Mouse (Mus musculus) ES-E14 (cell line): ENCODE results near the gene Serinc3. TPM values are rescaled to one million over a fixed set of nuclear protein-coding genes. Genes with fewer than 3 reads are reported as not detected.

Experiments
- DNase-seq: peaks from one replicate; pipeline ENCODE4 v3.0.0-alpha.2; 2013; ENCODE audit warnings: low read depth, low spot score
- H3K27ac ChIP-seq: 2 replicates; pipeline ENCODE4 v1.5.1; 2012; ENCODE audit warnings: low read depth, mild to moderate bottlenecking, low read length, moderate library complexity, mixed read lengths; ENCODE audit not compliant: poor library complexity, insufficient read depth, severe bottlenecking
- H3K36me3 ChIP-seq: 2 replicates; pipeline ENCODE4 v1.6.1; 2012; ENCODE audit warnings: mild to moderate bottlenecking, low read length, moderate library complexity, mixed read lengths; ENCODE audit not compliant: control insufficient read depth, poor library complexity, insufficient read depth, severe bottlenecking
- H3K4me1 ChIP-seq, 2 experiments: fragments of 150-350 bp in 1 of 2; sonication (generic) in 1 of 2; 2 replicates each; pipeline ENCODE4 v1.6.1; 2012; ENCODE audit warnings: low read length in 2 of 2, mild to moderate bottlenecking in 1 of 2, mixed read lengths in 1 of 2; ENCODE audit not compliant: control insufficient read depth in 2 of 2, insufficient read depth in 2 of 2, poor library complexity in 1 of 2
- H3K4me3 ChIP-seq, 2 experiments: fragments of 150-350 bp in 1 of 2; sonication (generic) in 1 of 2; 2 replicates each; pipeline ENCODE4 v1.5.1; 2012; ENCODE audit warnings: low read length in 2 of 2, low read depth in 1 of 2, mild to moderate bottlenecking in 1 of 2, mixed read lengths in 1 of 2; ENCODE audit not compliant: insufficient read depth in 1 of 2, poor library complexity in 1 of 2, severe bottlenecking in 1 of 2
- H3K9ac ChIP-seq: 2 replicates; pipeline ENCODE4 v1.6.1; 2012; ENCODE audit warnings: low read depth, mild to moderate bottlenecking, low read length, mixed read lengths; ENCODE audit not compliant: poor library complexity, insufficient read depth, severe bottlenecking
- H3K9me3 ChIP-seq: fragments of 150-350 bp; sonication (generic); 2 replicates; pipeline ENCODE4 v1.6.1; 2012; ENCODE audit warnings: low read depth, mild to moderate bottlenecking, low read length; ENCODE audit not compliant: control insufficient read depth, insufficient read depth
- CHD2 ChIP-seq: IDR thresholded peaks from 2 replicates; pipeline ENCODE4 v1.6.1; 2014; ENCODE audit warnings: mild to moderate bottlenecking, low read depth, low read length, inconsistent platforms
- HCFC1 ChIP-seq: IDR thresholded peaks from 2 replicates; pipeline ENCODE4 v1.6.1; 2012; ENCODE audit warnings: low read length, inconsistent platforms, borderline replicate concordance; ENCODE audit not compliant: insufficient read depth
- MAFK ChIP-seq: IDR thresholded peaks from 2 replicates; pipeline ENCODE4 v1.6.1; 2014; ENCODE audit warnings: mild to moderate bottlenecking, low read depth, low read length, inconsistent platforms; ENCODE audit not compliant: insufficient read depth
- ZC3H11A ChIP-seq: IDR thresholded peaks from 2 replicates; pipeline ENCODE4 v1.6.1; 2012; ENCODE audit warnings: low read depth, mild to moderate bottlenecking, inconsistent platforms, low read length, borderline replicate concordance
- ZNF384 ChIP-seq: IDR thresholded peaks from 2 replicates; pipeline ENCODE4 v1.6.1; 2012; ENCODE audit warnings: low read depth, low read length, inconsistent platforms
- in situ Hi-C, 2 experiments: fragments of 600-800 bp; cut with MboI; formaldehyde crosslinking; loops; one replicate each; pipeline ENCODE4 v1.15.1; 2025; ENCODE audit warnings: low sequenced_read_pairs in 2 of 2, inconsistent platforms in 1 of 2; ENCODE audit not compliant: unreplicated experiment in 2 of 2
- total RNA-seq: library from RNA; depleted of rRNA; stranded (reverse); fragments of 300-350 nt; gene quantifications from 2 replicates; pipeline ENCODE4 v1.2.3, GENCODE M21; 2012

The Serinc3 gene
- total RNA-seq, 1 experiment, result 59.3 TPM

DNA sequence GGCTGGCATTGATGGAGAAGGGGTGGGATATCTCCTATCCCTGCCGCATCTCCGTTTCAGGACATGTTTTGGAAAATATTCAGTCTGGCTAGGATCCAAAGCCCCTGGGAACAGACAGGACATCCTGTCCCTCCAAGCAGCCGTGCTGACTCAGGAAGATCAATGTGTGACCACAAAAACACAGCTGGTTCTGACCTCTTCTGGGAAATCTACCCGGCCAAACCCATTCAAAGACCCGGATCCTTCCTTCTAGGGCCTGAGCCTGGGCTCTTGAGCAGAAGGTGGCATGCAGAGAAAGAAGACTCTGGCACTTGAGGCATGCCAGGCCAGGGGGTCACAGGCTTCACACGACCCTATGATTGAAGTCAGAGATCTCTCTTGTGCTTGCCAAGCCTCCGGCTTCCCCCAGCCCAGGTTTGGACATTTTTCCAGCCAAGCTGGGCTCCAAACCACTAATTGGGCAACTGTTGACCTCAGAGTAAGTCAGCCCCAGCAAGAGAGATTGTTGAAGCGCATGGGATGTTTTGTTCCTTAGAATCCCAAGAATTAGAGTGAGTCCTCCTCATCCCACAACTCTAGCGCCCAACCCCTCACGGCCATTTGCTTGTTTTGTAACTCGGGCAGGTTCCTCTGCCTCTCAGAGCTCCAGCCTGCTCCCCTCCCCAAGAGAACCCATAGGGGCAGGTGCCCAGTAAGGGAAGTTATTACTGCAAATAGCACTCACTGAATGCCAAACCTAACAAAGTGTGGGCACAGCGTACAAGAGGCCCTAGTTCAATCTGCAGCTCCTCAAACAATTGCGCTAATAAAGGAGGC is 48.7 kb downstream of the Serinc3 start:
- H3K36me3 ChIP-seq, result no peaks in the 10 kb centered on the region
- no peak overlapping the region for H3K9ac ChIP-seq
- H3K4me3 ChIP-seq, result no peak overlapping the region
- H3K4me1 ChIP-seq, result peaks cover 0 to 3% of the 10 kb centered on the region in 2 experiments; a peak in 1 of 4 replicates
- no peak for TF ChIP-seq ZNF384
- TF ChIP-seq HCFC1, result no peak
- TF ChIP-seq CHD2, result no peak
- TF ChIP-seq MAFK, result no peak
- TF ChIP-seq ZC3H11A, result no peak
- H3K9me3 ChIP-seq, result no peaks in the 10 kb centered on the region
- H3K27ac ChIP-seq, result no peak overlapping the region
- in situ Hi-C loops, result no loop called here
- no peak for DNase-seq

DNA sequence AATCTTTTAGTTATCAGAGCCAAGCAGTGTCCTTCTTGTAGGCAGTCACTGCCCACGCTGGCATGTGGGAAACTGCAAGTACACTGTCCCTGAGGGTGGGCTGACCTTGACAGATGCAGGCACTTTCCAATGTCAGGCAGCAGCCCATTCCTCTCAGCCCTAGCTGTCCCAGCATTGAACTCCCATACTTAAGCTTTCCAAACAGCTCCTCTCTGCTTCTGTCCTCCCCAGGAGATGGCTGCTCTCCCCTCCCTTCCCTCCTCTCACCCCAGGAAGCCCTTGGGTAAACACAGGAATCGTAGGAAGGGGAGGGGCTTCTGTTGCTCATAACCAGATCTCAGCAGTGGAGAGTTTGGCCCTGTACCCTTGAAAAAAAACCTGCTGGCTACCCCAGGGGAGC is 49.8 kb downstream of the Serinc3 start:
- H3K4me1 ChIP-seq, result peaks cover 0 to 3% of the 10 kb centered on the region in 2 experiments; a peak in 1 of 4 replicates
- H3K4me3 ChIP-seq, result no peak overlapping the region
- no peak for TF ChIP-seq MAFK
- TF ChIP-seq ZC3H11A, result no peak
- no peak for TF ChIP-seq CHD2
- no peak for TF ChIP-seq HCFC1
- H3K9ac ChIP-seq, result no peak overlapping the region
- in situ Hi-C loops, result no loop called here
- DNase-seq, result no peak
- H3K9me3 ChIP-seq, result no peaks in the 10 kb centered on the region
- no peaks in the 10 kb centered on the region for H3K36me3 ChIP-seq
- H3K27ac ChIP-seq, result no peak overlapping the region

DNA sequence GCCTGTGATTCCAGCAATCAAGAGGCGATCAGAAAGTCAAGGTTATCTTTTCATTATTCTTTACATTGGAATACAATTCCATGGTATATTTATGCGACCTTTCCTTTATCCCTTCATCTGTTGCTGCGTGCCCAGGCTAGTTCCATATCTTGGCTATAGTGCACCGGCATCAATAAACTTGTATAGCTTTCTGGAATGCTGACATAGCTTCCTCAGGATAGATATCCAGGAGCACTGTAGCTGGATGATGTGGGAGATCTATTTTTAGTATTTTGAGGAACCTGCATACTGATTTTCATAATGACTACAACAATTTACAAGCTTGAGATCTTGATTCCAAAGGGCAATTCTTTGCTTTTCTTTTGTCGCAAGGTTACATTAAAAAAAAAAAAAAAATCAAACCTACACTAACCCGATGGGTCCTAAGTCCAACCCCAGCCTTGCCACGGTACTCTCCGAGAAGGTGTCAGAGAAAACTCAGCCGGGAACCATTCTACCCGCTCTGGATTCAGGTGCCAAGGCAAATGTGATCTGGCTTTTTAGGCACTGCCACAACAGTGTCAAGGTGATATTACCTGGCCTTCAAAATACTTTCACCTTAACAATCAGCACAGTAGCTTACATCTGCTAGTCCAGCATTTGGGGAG is 51.2 kb downstream of the Serinc3 start:
- in situ Hi-C loops, result no loop called here
- Histone ChIP-seq H3K27ac (no peak overlapping the region), H3K36me3 (no peaks in the 10 kb centered on the region), H3K4me3 (no peak overlapping the region), H3K9me3 (no peaks in the 10 kb centered on the region), H3K4me1 (peaks cover 0 to 3% of the 10 kb centered on the region in 2 experiments; a peak in 1 of 4 replicates), H3K9ac (0 out of 2 replicates have a peak overlapping the region, but pooled peaks have one; percentile 5)
- DNase-seq, result no peak
- TF ChIP-seq CHD2 (no peak), ZNF384 (no peak), ZC3H11A (no peak), MAFK (no peak), HCFC1 (no peak)

DNA sequence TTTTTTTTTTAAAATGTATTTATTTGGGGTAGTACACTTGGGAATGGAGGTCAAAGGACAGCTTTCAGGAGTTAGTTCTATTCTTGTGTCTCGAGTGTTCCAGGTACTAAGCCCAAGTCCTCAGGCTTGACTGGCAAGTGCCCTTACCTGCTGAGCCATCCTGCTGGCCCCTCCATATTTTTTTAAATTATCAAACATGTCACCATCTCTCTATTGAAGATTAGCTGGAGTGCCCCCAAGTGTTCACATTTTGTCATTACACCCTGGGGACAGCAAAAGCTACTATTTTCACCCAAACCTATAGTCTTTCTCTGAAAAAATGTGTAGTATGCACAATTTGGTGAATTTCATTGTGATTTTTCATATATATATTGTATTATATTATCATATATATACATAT is 52.8 kb downstream of the Serinc3 start:
- Histone ChIP-seq H3K4me3 (no peak overlapping the region), H3K36me3 (no peaks in the 10 kb centered on the region), H3K4me1 (peaks cover 0 to 3% of the 10 kb centered on the region in 2 experiments; a peak in 1 of 4 replicates), H3K9ac (no peak overlapping the region), H3K9me3 (no peaks in the 10 kb centered on the region), H3K27ac (no peak overlapping the region)
- in situ Hi-C loops, result no loop called here
- TF ChIP-seq HCFC1 (no peak), ZNF384 (no peak), CHD2 (no peak), ZC3H11A (no peak), MAFK (no peak)
- peak; percentile 39 for DNase-seq
